Mouse (Mus musculus): ENCODE data around the gene Gm15737. TPM values are rescaled to one million over a fixed set of nuclear protein-coding genes. Genes with fewer than 3 reads are reported as not detected.

The Gm15737 gene
- polyA plus RNA-seq, 1 experiment, result not detected

GRCm38 (mm10) chr6:92909361-92909760 lies 40.2 kb downstream of the Gm15737 start:
- H3K27ac ChIP-seq (ENCODE audit: insufficient read depth, low read length), result no peak overlapping the region
- H3K27me3 ChIP-seq (ENCODE audit: control insufficient read depth, insufficient read depth, low read length), result no peaks in the 10 kb centered on the region
- H3K4me3 ChIP-seq (ENCODE audit: extremely low read depth, insufficient read depth, insufficient read length), result no peak overlapping the region
- no peaks in the 10 kb centered on the region for H3K4me1 ChIP-seq (ENCODE audit: control insufficient read depth, insufficient read depth, insufficient read length)
- TF ChIP-seq POLR2A (IDR thresholded peaks at IDR 0.05; ENCODE audit: low read depth, low read length) (no peak), CTCF (IDR thresholded peaks at IDR 0.05; ENCODE audit: extremely low read depth, insufficient read depth, insufficient read length, insufficient replicate concordance) (no peak)
- DNase-seq (ENCODE audit: low read depth in 1 of 2, low spot score in 2 of 2), result no peak
- 90% methylated on average over 8 of the region's 8 CpGs for WGBS
- no peaks in the 10 kb centered on the region for H3K36me3 ChIP-seq (ENCODE audit: control insufficient read depth, insufficient read depth, low read length)

GRCm38 (mm10) chr6:92910611-92911010 lies 41.5 kb downstream of the Gm15737 start:
- TF ChIP-seq POLR2A (IDR thresholded peaks at IDR 0.05; ENCODE audit: low read depth, low read length) (no peak), CTCF (IDR thresholded peaks at IDR 0.05; ENCODE audit: extremely low read depth, insufficient read depth, insufficient read length, insufficient replicate concordance) (no peak)
- no peak for DNase-seq (ENCODE audit: low read depth in 1 of 2, low spot score in 2 of 2)
- no peaks in the 10 kb centered on the region for H3K36me3 ChIP-seq (ENCODE audit: control insufficient read depth, insufficient read depth, low read length)
- no peak overlapping the region for H3K27ac ChIP-seq (ENCODE audit: insufficient read depth, low read length)
- no peaks in the 10 kb centered on the region for H3K4me1 ChIP-seq (ENCODE audit: control insufficient read depth, insufficient read depth, insufficient read length)
- no peak overlapping the region for H3K4me3 ChIP-seq (ENCODE audit: extremely low read depth, insufficient read depth, insufficient read length)
- 72% methylated on average over 3 of the region's 3 CpGs for WGBS
- H3K27me3 ChIP-seq (ENCODE audit: control insufficient read depth, insufficient read depth, low read length), result no peaks in the 10 kb centered on the region

- WGBS, result 76% methylated on average over 10 of the region's 10 CpGs
- H3K27ac ChIP-seq (ENCODE audit: insufficient read depth, low read length), result no peak overlapping the region
- TF ChIP-seq POLR2A (IDR thresholded peaks at IDR 0.05; ENCODE audit: low read depth, low read length), result no peak
- TF ChIP-seq CTCF (IDR thresholded peaks at IDR 0.05; ENCODE audit: extremely low read depth, insufficient read depth, insufficient read length, insufficient replicate concordance), result no peak
- no peaks in the 10 kb centered on the region for H3K4me1 ChIP-seq (ENCODE audit: control insufficient read depth, insufficient read depth, insufficient read length)
- H3K27me3 ChIP-seq (ENCODE audit: control insufficient read depth, insufficient read depth, low read length), result no peaks in the 10 kb centered on the region
- DNase-seq (ENCODE audit: low read depth in 1 of 2, low spot score in 2 of 2), result no peak
- H3K4me3 ChIP-seq (ENCODE audit: extremely low read depth, insufficient read depth, insufficient read length), result no peak overlapping the region
- H3K36me3 ChIP-seq (ENCODE audit: control insufficient read depth, insufficient read depth, low read length), result no peaks in the 10 kb centered on the region
Measured at GRCm38 (mm10) chr6:92920938-92921689, 52.0 kb downstream of the Gm15737 start.

- Histone ChIP-seq H3K4me3 (ENCODE audit: extremely low read depth, insufficient read depth, insufficient read length) (no peak overlapping the region), H3K27me3 (ENCODE audit: control insufficient read depth, insufficient read depth, low read length) (no peaks in the 10 kb centered on the region), H3K27ac (ENCODE audit: insufficient read depth, low read length) (no peak overlapping the region), H3K4me1 (ENCODE audit: control insufficient read depth, insufficient read depth, insufficient read length) (no peaks in the 10 kb centered on the region), H3K36me3 (ENCODE audit: control insufficient read depth, insufficient read depth, low read length) (no peaks in the 10 kb centered on the region)
- no peak for TF ChIP-seq POLR2A (IDR thresholded peaks at IDR 0.05; ENCODE audit: low read depth, low read length)
- no peak for TF ChIP-seq CTCF (IDR thresholded peaks at IDR 0.05; ENCODE audit: extremely low read depth, insufficient read depth, insufficient read length, insufficient replicate concordance)
- no peak for DNase-seq (ENCODE audit: low read depth in 1 of 2, low spot score in 2 of 2)
- 49% methylated on average over 4 of the region's 4 CpGs for WGBS
Measured at GRCm38 (mm10) chr6:92921843-92922242, 52.7 kb downstream of the Gm15737 start.

- no peaks in the 10 kb centered on the region for H3K27me3 ChIP-seq (ENCODE audit: control insufficient read depth, insufficient read depth, low read length)
- no peaks in the 10 kb centered on the region for H3K4me1 ChIP-seq (ENCODE audit: control insufficient read depth, insufficient read depth, insufficient read length)
- DNase-seq (ENCODE audit: low read depth in 1 of 2, low spot score in 2 of 2), result no peak
- no peak for TF ChIP-seq POLR2A (IDR thresholded peaks at IDR 0.05; ENCODE audit: low read depth, low read length)
- H3K36me3 ChIP-seq (ENCODE audit: control insufficient read depth, insufficient read depth, low read length), result no peaks in the 10 kb centered on the region
- 85% methylated on average over 8 of the region's 8 CpGs for WGBS
- H3K4me3 ChIP-seq (ENCODE audit: extremely low read depth, insufficient read depth, insufficient read length), result no peak overlapping the region
- no peak overlapping the region for H3K27ac ChIP-seq (ENCODE audit: insufficient read depth, low read length)
Measured at GRCm38 (mm10) chr6:92924536-92924935, 55.4 kb downstream of the Gm15737 start.

GRCm38 (mm10) chr6:92928261-92928660 lies 59.1 kb downstream of the Gm15737 start:
- Histone ChIP-seq H3K4me3 (ENCODE audit: extremely low read depth, insufficient read depth, insufficient read length) (no peak overlapping the region), H3K27me3 (ENCODE audit: control insufficient read depth, insufficient read depth, low read length) (no peaks in the 10 kb centered on the region), H3K27ac (ENCODE audit: insufficient read depth, low read length) (no peak overlapping the region), H3K4me1 (ENCODE audit: control insufficient read depth, insufficient read depth, insufficient read length) (no peaks in the 10 kb centered on the region), H3K36me3 (ENCODE audit: control insufficient read depth, insufficient read depth, low read length) (no peaks in the 10 kb centered on the region)
- WGBS, result 72% methylated on average over 5 of the region's 5 CpGs
- DNase-seq (ENCODE audit: low read depth in 1 of 2, low spot score in 2 of 2), result no peak
- TF ChIP-seq CTCF (IDR thresholded peaks at IDR 0.05; ENCODE audit: extremely low read depth, insufficient read depth, insufficient read length, insufficient replicate concordance), result no peak
- no peak for TF ChIP-seq POLR2A (IDR thresholded peaks at IDR 0.05; ENCODE audit: low read depth, low read length)

Other genes starting within 250 kb of the Gm15737 start
- 1.1 and 1.2 TPM in 2 replicates for gene Prickle2, start 163.2 kb upstream of the Gm15737 start, polyA plus RNA-seq (2012; rRNA removed)
- 0.08 TPM in 2 replicates for gene A730049H05Rik, start 52.9 kb upstream of the Gm15737 start, polyA plus RNA-seq (2012; rRNA removed)
- gene Adamts9, start 74.1 kb downstream of the Gm15737 start, polyA plus RNA-seq (2012; rRNA removed), result 1.5 and 2.1 TPM in 2 replicates